Mouse (Mus musculus) adrenal gland (tissue): ENCODE data around the gene Taar4.

Source experiments
- intact Hi-C: fragments of 180-260 bp; cut with DNase I; formaldehyde crosslinking; loops from one replicate; pipeline ENCODE4 v1.15.1; 2025

Taar4 gene

DNA sequence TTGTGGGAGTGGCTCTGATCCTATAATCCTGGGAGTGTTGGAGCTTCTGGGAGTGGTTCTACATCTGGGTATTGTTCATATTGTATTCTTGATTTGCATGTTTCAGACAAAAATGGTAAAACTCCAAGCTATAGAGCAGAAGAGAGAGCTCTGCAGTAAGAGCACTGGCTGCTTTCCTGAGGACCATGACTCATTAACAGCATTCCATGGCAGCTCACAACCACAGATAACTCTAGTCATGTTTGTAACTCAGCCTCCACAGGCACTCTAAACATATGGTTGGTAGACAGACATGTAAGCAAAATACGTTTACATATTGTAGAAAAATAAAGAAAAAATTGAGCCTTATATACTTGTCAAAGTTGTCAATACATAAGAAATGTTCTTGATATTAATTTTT is 46.1 kb downstream of the Taar4 start:
- intact Hi-C loops, result no loop called here

DNA sequence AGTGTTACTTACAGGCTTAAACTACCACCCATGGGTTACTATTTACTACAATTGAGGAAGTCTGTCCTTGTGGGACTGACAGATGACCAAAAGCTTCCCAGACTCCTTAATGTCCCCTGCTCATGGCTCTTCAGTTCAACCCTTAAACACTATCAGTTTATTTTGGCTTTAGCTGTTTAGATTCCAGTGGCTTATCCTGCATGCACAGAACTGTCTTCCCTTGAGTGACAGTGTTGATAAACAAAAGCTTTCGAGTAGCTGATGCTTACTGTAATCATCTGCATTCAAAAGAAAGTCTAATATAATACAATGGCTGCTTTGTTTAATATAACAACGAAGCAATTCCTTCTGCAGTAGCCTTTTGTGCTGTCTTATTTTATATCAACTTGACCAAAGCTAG is 46.7 kb downstream of the Taar4 start:
- intact Hi-C loops, result no loop called here

DNA sequence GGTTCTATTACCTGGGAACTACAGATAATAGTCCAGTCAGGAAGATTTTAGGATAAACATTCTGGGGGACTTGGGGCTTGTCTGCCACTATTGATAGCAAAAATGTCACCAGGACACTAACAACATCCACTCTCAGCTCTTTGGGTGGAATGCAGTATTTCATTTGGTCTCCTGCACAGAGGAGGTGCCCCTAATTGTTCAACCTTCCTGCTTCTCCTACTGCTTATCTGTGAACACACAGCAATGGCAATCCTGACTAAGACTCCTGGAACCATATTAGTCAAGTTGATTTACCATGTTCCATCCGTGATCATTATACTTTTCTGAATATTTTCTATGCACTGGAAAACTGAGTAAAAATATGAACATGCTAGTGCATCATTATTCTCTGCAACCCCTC is 47.8 kb downstream of the Taar4 start:
- intact Hi-C loops, result no loop called here
